Mouse (Mus musculus) CH12.LX (cell line): ENCODE data around the gene Ccdc183. TPM values are rescaled to one million over a fixed set of nuclear protein-coding genes. Genes with fewer than 3 reads are reported as not detected.

Source experiments
- DNase-seq: peaks from one replicate; pipeline ENCODE4 v3.0.0-alpha.2; 2013; ENCODE audit errors: extremely low read depth
- H3K27ac ChIP-seq: 2 replicates; pipeline ENCODE4 v1.5.1; 2012; ENCODE audit warnings: low read depth, mild to moderate bottlenecking, control low read depth, moderate library complexity; ENCODE audit not compliant: insufficient read depth
- H3K27me3 ChIP-seq: replicated peaks from 2 replicates; pipeline ENCODE3; 2012; ENCODE audit warnings: inconsistent platforms
- H3K36me3 ChIP-seq, 2 experiments: replicated peaks in 1 of 2; 2 replicates each; pipeline versions ENCODE3 to v1.6.1; 2012; ENCODE audit warnings: inconsistent platforms in 1 of 2, low read length in 1 of 2, mild to moderate bottlenecking in 1 of 2, mixed read lengths in 1 of 2, moderate library complexity in 1 of 2; ENCODE audit not compliant: control insufficient read depth in 1 of 2, insufficient read depth in 1 of 2
- H3K4me1 ChIP-seq, 2 experiments: 2 replicates each; pipeline ENCODE4 v1.6.1; 2012; ENCODE audit warnings: inconsistent platforms in 1 of 2, moderate library complexity in 1 of 2; ENCODE audit not compliant: insufficient read depth in 2 of 2, control insufficient read depth in 1 of 2
- H3K4me2 ChIP-seq: 2 replicates; pipeline ENCODE4 v1.6.1; 2012; ENCODE audit warnings: low read depth, mild to moderate bottlenecking, control low read depth; ENCODE audit not compliant: poor library complexity, insufficient read depth, severe bottlenecking
- H3K4me3 ChIP-seq, 3 experiments: fragments of 150-350 bp in 1 of 3; sonication (generic) in 1 of 3; replicated peaks in 1 of 3; 2 replicates each; pipeline versions ENCODE3 to v1.5.1; 2011 to 2012; ENCODE audit warnings: low read depth in 2 of 3, low read length in 2 of 3, mild to moderate bottlenecking in 2 of 3, moderate library complexity in 2 of 3, control low read depth in 1 of 3, improper control_type of control experiment in 1 of 3, inconsistent platforms in 1 of 3, mixed read lengths in 1 of 3; ENCODE audit not compliant: poor library complexity in 1 of 3
- H3K79me2 ChIP-seq: replicated peaks from 2 replicates; pipeline ENCODE4 v1.6.1; 2012; ENCODE audit warnings: mild to moderate bottlenecking, moderate library complexity; ENCODE audit not compliant: control insufficient read depth, poor library complexity, insufficient read depth, severe bottlenecking; ENCODE audit errors: extremely low read depth
- H3K9ac ChIP-seq: 2 replicates; pipeline ENCODE4 v1.6.1; 2012; ENCODE audit warnings: low read depth, mild to moderate bottlenecking, control low read depth, moderate library complexity; ENCODE audit not compliant: insufficient read depth
- H3K9me3 ChIP-seq: replicated peaks from 2 replicates; pipeline ENCODE3; 2012; ENCODE audit warnings: low read length, inconsistent platforms, mixed read lengths
- BHLHE40 ChIP-seq: IDR thresholded peaks from 2 replicates; pipeline ENCODE4 v1.6.1; 2011; ENCODE audit warnings: mild to moderate bottlenecking, low read depth, low read length, improper control_type of control experiment
- CHD1 ChIP-seq: IDR thresholded peaks from 2 replicates; pipeline ENCODE4 v1.6.1; 2012; ENCODE audit warnings: low read depth, low read length, improper control_type of control experiment, inconsistent platforms
- CTCF ChIP-seq, 2 experiments: IDR thresholded peaks in 1 of 2; conservative IDR thresholded peaks in 1 of 2; 2 replicates each; pipeline ENCODE4 v1.5.1; 2011 to 2012; ENCODE audit warnings: low read depth in 2 of 2, low read length in 2 of 2, improper control_type of control experiment in 1 of 2, inconsistent platforms in 1 of 2, mild to moderate bottlenecking in 1 of 2, moderate library complexity in 1 of 2
- E2F4 ChIP-seq: IDR thresholded peaks from 2 replicates; pipeline ENCODE4 v1.6.1; 2011; ENCODE audit warnings: low read depth, low read length, improper control_type of control experiment; ENCODE audit not compliant: insufficient replicate concordance
- ELF1 ChIP-seq: IDR thresholded peaks from 2 replicates; pipeline ENCODE4 v1.6.1; 2014; ENCODE audit warnings: low read depth, mild to moderate bottlenecking, inconsistent platforms, low read length, improper control_type of control experiment
- EP300 ChIP-seq: IDR thresholded peaks from 2 replicates; pipeline ENCODE4 v1.6.1; 2011; ENCODE audit warnings: low read length, improper control_type of control experiment
- ETS1 ChIP-seq: conservative IDR thresholded peaks from 2 replicates; pipeline ENCODE4 v1.6.1; 2012; ENCODE audit warnings: low read depth, mild to moderate bottlenecking, inconsistent platforms, low read length, improper control_type of control experiment, moderate library complexity
- IRF4 ChIP-seq: IDR thresholded peaks from 2 replicates; pipeline ENCODE4 v1.6.1; 2014; ENCODE audit warnings: low read depth, mild to moderate bottlenecking, inconsistent platforms, low read length, improper control_type of control experiment
- JUN ChIP-seq: IDR thresholded peaks from 2 replicates; pipeline ENCODE4 v1.6.1; 2011; ENCODE audit warnings: low read depth, mild to moderate bottlenecking, low read length, improper control_type of control experiment, moderate library complexity; ENCODE audit not compliant: insufficient read depth
- KAT2A ChIP-seq: IDR thresholded peaks from 2 replicates; pipeline ENCODE4 v1.6.1; 2012; ENCODE audit warnings: low read length, improper control_type of control experiment, inconsistent platforms; ENCODE audit not compliant: insufficient replicate concordance
- MAX ChIP-seq: IDR thresholded peaks from 2 replicates; pipeline ENCODE4 v1.6.1; 2011; ENCODE audit warnings: low read length, improper control_type of control experiment
- MAZ ChIP-seq: IDR thresholded peaks from 2 replicates; pipeline ENCODE4 v1.6.1; 2012; ENCODE audit warnings: low read depth, mild to moderate bottlenecking, inconsistent platforms, low read length, improper control_type of control experiment, moderate library complexity
- MYC ChIP-seq: IDR thresholded peaks from 2 replicates; pipeline ENCODE4 v1.6.1; 2011; ENCODE audit warnings: low read depth, mild to moderate bottlenecking, improper control_type of control experiment, low read length
- NELFE ChIP-seq: IDR thresholded peaks from 2 replicates; pipeline ENCODE4 v1.6.1; 2011; ENCODE audit warnings: low read depth, low read length, improper control_type of control experiment
- PAX5 ChIP-seq: IDR thresholded peaks from 2 replicates; pipeline ENCODE4 v1.6.1; 2012; ENCODE audit warnings: low read length, inconsistent platforms, mixed read lengths
- POLR2AphosphoS2 ChIP-seq: IDR thresholded peaks from 2 replicates; pipeline ENCODE4 v1.6.1; 2011; ENCODE audit warnings: low read depth, low read length, improper control_type of control experiment
- RAD21 ChIP-seq: IDR thresholded peaks from 2 replicates; pipeline ENCODE4 v1.6.1; 2011; ENCODE audit warnings: low read depth, mild to moderate bottlenecking, low read length, improper control_type of control experiment, moderate library complexity
- SMC3 ChIP-seq: IDR thresholded peaks from 2 replicates; pipeline ENCODE4 v1.6.1; 2011; ENCODE audit warnings: low read depth, low read length, improper control_type of control experiment
- TBP ChIP-seq: conservative IDR thresholded peaks from 2 replicates; pipeline ENCODE4 v1.6.1; 2011; ENCODE audit warnings: low read depth, low read length, improper control_type of control experiment
- UBTF ChIP-seq: IDR thresholded peaks from 2 replicates; pipeline ENCODE4 v1.6.1; 2012; ENCODE audit warnings: low read depth, mild to moderate bottlenecking, inconsistent platforms, low read length, improper control_type of control experiment, moderate library complexity
- USF2 ChIP-seq: conservative IDR thresholded peaks from 2 replicates; pipeline ENCODE4 v1.6.1; 2011; ENCODE audit warnings: low read depth, low read length, improper control_type of control experiment
- ZC3H11A ChIP-seq: IDR thresholded peaks from 2 replicates; pipeline ENCODE4 v1.6.1; 2012; ENCODE audit warnings: low read depth, mild to moderate bottlenecking, inconsistent platforms, low read length, improper control_type of control experiment
- ZKSCAN1 ChIP-seq: IDR thresholded peaks from 2 replicates; pipeline ENCODE4 v1.6.1; 2012; ENCODE audit warnings: low read depth, inconsistent platforms, low read length, improper control_type of control experiment, borderline replicate concordance
- ZNF384 ChIP-seq: IDR thresholded peaks from 2 replicates; pipeline ENCODE4 v1.6.1; 2012; ENCODE audit warnings: low read depth, low read length, improper control_type of control experiment, inconsistent platforms
- dilution Hi-C: fragments of 300-500 bp; cut with MboI; formaldehyde crosslinking; loops from 2 replicates; pipeline ENCODE4 v1.14.3; 2020; ENCODE audit warnings: low sequenced_read_pairs; ENCODE audit not compliant: extremely low pct_unique_long_range_greater_than_20kb, extremely low pct_ligation_motif_present
- in situ Hi-C: fragments of 300-500 bp; cut with MboI; formaldehyde crosslinking; loops from 3 replicates; pipeline ENCODE4 v1.14.3; 2019; ENCODE audit warnings: low sequenced_read_pairs, low pct_ligation_motif_present, low pct_unique_long_range_greater_than_20kb, mixed read lengths
- polyA plus RNA-seq: library from polyadenylated mRNA; unstranded; fragments of >175 nt; gene quantifications from 2 replicates; pipeline ENCODE4 v1.2.1, GENCODE M21; 2012; ENCODE audit warnings: low read depth; ENCODE audit not compliant: insufficient read length
- total RNA-seq, 2 experiments: library from RNA; depleted of rRNA; stranded (reverse); fragments of 300-350 nt in 1 of 2; fragments of >200 nt in 1 of 2; gene quantifications; 2 replicates each; pipeline ENCODE4 v1.2.3; 2012 to 2014

The Ccdc183 gene
- total and polyA plus RNA-seq, 3 experiments, result 0.13 TPM; not detected in 2

DNA sequence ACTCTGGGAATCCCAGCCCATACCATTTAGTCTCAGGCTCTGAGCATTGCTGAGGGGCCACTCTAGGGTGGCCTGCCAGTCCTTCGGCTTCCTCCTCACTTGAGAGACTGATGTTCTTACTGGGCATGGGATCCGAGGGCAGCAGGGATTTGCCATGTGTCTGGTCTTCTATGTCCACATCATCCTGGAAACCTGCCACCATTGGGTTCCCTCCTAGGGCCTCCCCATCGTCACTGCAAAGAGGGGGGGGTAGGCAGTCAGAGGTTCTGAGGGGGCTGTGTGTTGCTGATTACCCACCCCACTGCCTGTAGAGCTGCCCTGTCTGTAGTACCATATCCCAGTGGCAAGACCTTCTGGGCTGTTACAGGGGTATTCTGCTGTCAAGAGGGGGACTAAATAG is 31.9 kb downstream of the Ccdc183 start:
- H3K27ac ChIP-seq, result no peak overlapping the region
- H3K36me3 ChIP-seq, result peaks cover 61 to 84% of the 10 kb centered on the region in 2 experiments
- no peak for DNase-seq
- H3K4me1 ChIP-seq, result peaks cover 3 to 19% of the 10 kb centered on the region in 2 experiments; a peak in 3 of 4 replicates
- H3K79me2 ChIP-seq, result no peaks in the 10 kb centered on the region
- no peaks in the 10 kb centered on the region for H3K9me3 ChIP-seq
- dilution Hi-C loops (no loop called here), in situ Hi-C loops (no loop called here)
- no peak overlapping the region for H3K4me3 ChIP-seq
- H3K27me3 ChIP-seq, result no peaks in the 10 kb centered on the region
- no peak overlapping the region for H3K9ac ChIP-seq
- no peak overlapping the region for H3K4me2 ChIP-seq
- TF ChIP-seq POLR2AphosphoS2 (no peak), KAT2A (no peak), ZNF384 (no peak), NELFE (no peak), E2F4 (no peak), ZKSCAN1 (no peak), BHLHE40 (no peak), ELF1 (no peak), MAZ (no peak), ETS1 (no peak), IRF4 (no peak), UBTF (no peak), ZC3H11A (no peak)

- Histone ChIP-seq H3K36me3 (peaks cover 55 to 78% of the 10 kb centered on the region in 2 experiments), H3K9me3 (peaks cover 3% of the 10 kb centered on the region), H3K79me2 (no peaks in the 10 kb centered on the region), H3K27ac (no peak overlapping the region), H3K27me3 (no peaks in the 10 kb centered on the region), H3K9ac (no peak overlapping the region), H3K4me2 (no peak overlapping the region), H3K4me1 (peaks cover 5 to 24% of the 10 kb centered on the region in 2 experiments; a peak in 3 of 4 replicates), H3K4me3 (no peak overlapping the region)
- in situ Hi-C loops, result no loop called here
- dilution Hi-C loops, result no loop called here
- DNase-seq, result no peak
- TF ChIP-seq CTCF (conservative IDR thresholded peaks at IDR 0.05 in 1 of 2, IDR thresholded peaks at IDR 0.05 in 1 of 2; ENCODE audit: low read depth in 2 of 2, low read length in 2 of 2) (no peak), JUN (no peak), RAD21 (no peak), CHD1 (no peak), ZKSCAN1 (no peak), EP300 (no peak), POLR2AphosphoS2 (no peak), SMC3 (no peak), ZC3H11A (no peak), MAX (no peak), MYC (no peak), BHLHE40 (no peak), PAX5 (no peak), TBP (no peak), USF2 (no peak)
These were observed 32.6 kb downstream of the Ccdc183 start for GRCm38 (mm10) chr2:25584856-25585255.
